Mouse (Mus musculus): ENCODE results near the gene Zfp879.

DNA sequence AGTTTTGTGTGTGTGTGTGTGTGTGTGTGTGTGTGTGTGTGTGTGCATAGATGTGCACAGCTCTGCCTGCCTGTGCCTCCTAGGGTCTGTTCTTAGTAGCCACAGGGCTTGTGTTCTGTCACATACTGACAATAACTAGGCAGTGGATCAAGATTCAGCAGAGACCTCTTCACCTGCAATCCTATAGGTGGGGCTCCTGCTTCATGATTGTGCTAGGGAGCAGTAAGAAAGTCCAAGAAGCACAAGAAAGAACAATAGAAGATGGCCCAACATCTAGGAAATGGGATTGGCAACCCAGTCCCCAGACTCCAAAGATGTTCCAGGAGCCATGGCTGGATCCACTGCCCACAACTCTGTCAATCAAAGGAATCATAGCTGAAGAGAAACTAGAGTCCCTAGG is 42.5 kb downstream of the Zfp879 start:
- TF ChIP-seq CTCF (IDR thresholded peaks at IDR 0.05; ENCODE audit: extremely low read depth, insufficient read length, insufficient replicate concordance, low read depth, low read length) (no peak), POLR2A (IDR thresholded peaks at IDR 0.05; ENCODE audit: low read depth, low read length) (no peak)
